Mouse (Mus musculus) forebrain, embryonic 15.5 days (tissue): ENCODE measurements around the gene Plcb1. TPM values are rescaled to one million over a fixed set of nuclear protein-coding genes. Genes with fewer than 3 reads are reported as not detected.
"Not testable (repeated sequence)": the region's sequence is repeated elsewhere in the genome, so short reads cannot be mapped to it uniquely, and the experiment has no call there.

Experiments
- ATAC-seq: fragments of 200-750 bp; cut with Nextera tagmentation; replicated peaks from 2 replicates; pipeline ENCODE4 v1.8.0; 2017; ENCODE audit warnings: mild to moderate bottlenecking, moderate TSS enrichment, moderate library complexity
- H3K27ac ChIP-seq: fragments of 300-500 bp; sonication (generic); replicated peaks from 2 replicates; pipeline ENCODE4 v1.5.1; 2015; ENCODE audit warnings: mild to moderate bottlenecking, inconsistent platforms
- H3K27me3 ChIP-seq: fragments of 300-500 bp; sonication (generic); 2 replicates; pipeline ENCODE4 v1.6.1; 2015; ENCODE audit warnings: inconsistent platforms
- H3K36me3 ChIP-seq: fragments of 300-500 bp; sonication (generic); 2 replicates; pipeline ENCODE4 v1.6.1; 2015; ENCODE audit warnings: mild to moderate bottlenecking, inconsistent platforms
- H3K4me1 ChIP-seq: fragments of 300-500 bp; sonication (generic); 2 replicates; pipeline ENCODE4 v1.6.1; 2015; ENCODE audit warnings: inconsistent platforms
- H3K4me2 ChIP-seq: fragments of 300-500 bp; sonication (generic); replicated peaks from 2 replicates; pipeline ENCODE4 v1.6.1; 2015; ENCODE audit warnings: mild to moderate bottlenecking, inconsistent platforms
- H3K4me3 ChIP-seq: fragments of 300-500 bp; sonication (generic); 2 replicates; pipeline ENCODE4 v1.5.1; 2015; ENCODE audit warnings: mild to moderate bottlenecking, inconsistent platforms
- H3K9ac ChIP-seq: fragments of 300-500 bp; sonication (generic); replicated peaks from 2 replicates; pipeline ENCODE4 v1.6.1; 2015; ENCODE audit warnings: mild to moderate bottlenecking, inconsistent platforms
- H3K9me3 ChIP-seq: fragments of 300-500 bp; sonication (generic); 2 replicates; pipeline ENCODE4 v1.6.1; 2016; ENCODE audit warnings: inconsistent platforms
- WGBS: fragments of 180-500 bp; shearing (Covaris S2); methylation state at CpG from one replicate; pipeline ENCODE4 v1.1.7; 2015; ENCODE audit warnings: mixed read lengths; 5-methylcytosine and 5-hydroxymethylcytosine counted together
- polyA plus RNA-seq: library from polyadenylated mRNA; unstranded; fragments of >200 nt; fragmentation: Nextera tagmentation; extraction: Ambion mirVana; gene quantifications from 2 replicates; pipeline ENCODE4 v1.2.1, GENCODE M21; 2015

Gene Plcb1
- polyA plus RNA-seq, 1 experiment from 2014 or later, result 45.8 TPM

DNA sequence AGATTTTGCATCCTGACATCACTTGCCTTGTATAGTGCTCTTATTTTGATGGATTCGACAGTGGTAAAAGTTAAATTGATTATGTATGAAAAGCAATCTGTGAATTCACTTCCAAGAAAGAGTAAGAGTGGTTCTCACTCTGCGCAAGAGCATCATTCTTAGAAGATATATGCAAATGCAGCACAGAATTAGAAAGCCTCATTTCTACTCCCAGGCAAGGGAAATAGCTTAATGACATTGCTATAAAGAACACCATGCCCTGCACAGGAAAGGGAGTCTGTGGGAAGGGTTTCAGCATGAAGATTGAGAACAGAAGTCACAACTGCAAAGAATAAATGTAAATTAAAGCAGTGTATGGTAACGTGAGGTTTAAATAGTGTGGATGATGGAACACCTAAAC, 530.1 kb downstream of the Plcb1 start:
- H3K36me3 ChIP-seq, result no peaks in the 10 kb centered on the region
- no peaks in the 10 kb centered on the region for H3K4me1 ChIP-seq
- ATAC-seq, result no peak
- H3K27ac ChIP-seq, result no peak overlapping the region
- WGBS, result 87% methylated on average over 3 of the region's 3 CpGs
- H3K27me3 ChIP-seq, result no peaks in the 10 kb centered on the region
- no peak overlapping the region for H3K9ac ChIP-seq
- no peak overlapping the region for H3K4me2 ChIP-seq
- H3K4me3 ChIP-seq, result no peak overlapping the region
- no peaks in the 10 kb centered on the region for H3K9me3 ChIP-seq

DNA sequence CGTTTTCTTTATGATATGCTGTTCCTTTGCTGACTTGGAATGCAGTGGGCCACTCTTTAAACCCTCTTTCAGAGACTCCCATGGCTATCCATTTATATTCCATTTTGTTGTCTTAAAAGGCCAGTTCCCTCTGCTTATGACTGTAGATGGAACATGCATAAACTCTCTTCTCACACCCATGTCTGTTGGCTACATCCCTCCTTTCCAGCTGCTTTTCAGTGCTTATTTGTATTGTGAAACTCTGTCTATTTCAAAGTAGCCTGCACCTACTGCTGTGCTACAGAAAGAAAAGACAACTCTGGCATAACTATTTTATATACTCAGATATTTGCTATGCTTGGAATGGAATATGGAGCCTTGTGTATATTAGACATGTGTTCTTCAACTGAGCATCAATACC, 532.3 kb downstream of the Plcb1 start:
- ATAC-seq, result no peak
- H3K4me1 ChIP-seq, result no peaks in the 10 kb centered on the region
- H3K27me3 ChIP-seq, result no peaks in the 10 kb centered on the region
- H3K27ac ChIP-seq, result no peak overlapping the region
- WGBS, result 97% methylated on average over 1 of the region's 1 CpGs
- H3K9me3 ChIP-seq, result no peaks in the 10 kb centered on the region
- H3K4me2 ChIP-seq, result no peak overlapping the region
- H3K4me3 ChIP-seq, result no peak overlapping the region
- no peak overlapping the region for H3K9ac ChIP-seq
- no peaks in the 10 kb centered on the region for H3K36me3 ChIP-seq

DNA sequence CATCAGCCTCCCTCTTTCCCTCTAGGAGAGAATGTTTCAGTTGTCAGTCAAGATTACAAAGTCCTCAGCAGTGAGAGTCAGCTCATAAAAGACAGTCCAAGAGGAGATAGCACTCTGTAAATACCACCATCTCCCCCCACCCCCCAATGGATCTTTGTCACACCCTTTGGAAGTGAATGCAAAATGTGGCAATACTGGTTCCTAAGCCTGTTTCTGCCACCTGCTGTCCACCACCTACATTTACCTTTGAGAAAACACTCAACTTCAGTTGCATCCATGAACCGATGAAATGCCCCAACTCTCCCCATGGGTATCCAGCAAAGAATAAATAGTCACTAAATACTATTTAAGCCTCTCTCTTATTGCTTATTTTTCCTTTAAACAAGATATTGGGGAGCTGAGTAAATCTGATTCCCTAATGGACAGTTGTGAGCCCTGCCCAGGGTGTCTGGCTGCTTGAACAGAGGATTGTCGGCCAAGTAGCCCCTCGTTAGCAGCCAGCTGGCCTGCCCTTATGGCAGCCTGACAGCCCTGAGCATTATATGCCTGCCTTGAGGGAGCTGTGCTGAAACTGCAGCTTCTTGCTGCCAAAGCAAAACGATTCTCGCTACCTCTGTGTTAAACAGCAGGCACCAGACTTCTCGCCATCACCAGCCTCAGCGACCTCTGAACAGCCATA, 537.5 kb downstream of the Plcb1 start:
- Histone ChIP-seq H3K36me3 (no peaks in the 10 kb centered on the region), H3K9ac (peak overlapping the region; percentile 37; the same call in 1 of the 2 replicates), H3K4me2 (peak overlapping the region; percentile 52), H3K4me3 (peak overlapping the region; percentile 40), H3K4me1 (peaks cover 13% of the 10 kb centered on the region), H3K27me3 (no peaks in the 10 kb centered on the region), H3K9me3 (no peaks in the 10 kb centered on the region), H3K27ac (peak overlapping the region; percentile 78)
- 29% methylated on average over 7 of the region's 7 CpGs for WGBS
- peak; percentile 84 for ATAC-seq

DNA sequence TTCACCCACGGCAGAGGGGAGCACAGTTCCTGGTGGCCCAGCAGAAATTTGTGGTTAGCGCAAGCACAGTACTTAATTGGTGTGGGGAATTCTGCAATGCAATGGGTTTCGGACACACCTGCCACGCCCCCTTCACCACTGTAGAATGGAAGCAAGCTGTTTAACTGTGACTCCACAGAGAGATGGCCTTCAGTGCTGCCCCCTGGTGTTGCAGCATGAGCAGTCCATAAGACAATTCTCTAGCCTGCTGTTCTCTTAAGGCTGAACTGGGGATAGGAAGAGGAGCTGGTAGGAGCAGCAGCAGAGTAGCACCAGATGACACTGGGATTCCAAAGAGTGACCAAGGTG, 538.1 kb downstream of the Plcb1 start:
- H3K9me3 ChIP-seq, result no peaks in the 10 kb centered on the region
- 16% methylated on average over 4 of the region's 4 CpGs for WGBS
- H3K4me3 ChIP-seq, result peak overlapping the region; percentile 40
- peak; percentile 91 for ATAC-seq
- H3K4me2 ChIP-seq, result peak overlapping the region; percentile 52
- H3K27me3 ChIP-seq, result no peaks in the 10 kb centered on the region
- no peaks in the 10 kb centered on the region for H3K36me3 ChIP-seq
- H3K9ac ChIP-seq, result peak overlapping the region; percentile 37; the same call in 1 of the 2 replicates
- peaks cover 13% of the 10 kb centered on the region for H3K4me1 ChIP-seq
- peak overlapping the region; percentile 78 for H3K27ac ChIP-seq

DNA sequence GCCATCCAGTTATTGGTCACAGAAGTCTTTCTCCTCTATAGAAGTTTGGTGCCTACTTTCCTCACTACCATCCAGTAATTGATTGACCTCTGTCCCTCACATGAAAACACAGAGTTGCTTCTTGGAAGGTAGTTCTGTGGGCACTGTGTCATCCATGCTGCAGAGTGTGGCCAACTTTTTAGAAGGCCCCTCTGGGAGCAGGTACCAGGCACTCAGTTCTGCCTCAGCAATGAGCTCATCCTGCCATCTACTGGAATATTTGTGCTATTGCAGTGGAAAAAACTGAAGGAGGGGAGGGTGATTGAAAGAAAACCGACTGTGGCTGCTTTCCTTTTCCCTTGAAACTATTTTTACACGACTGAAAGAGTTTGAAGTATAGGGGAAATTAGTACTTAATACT, 542.9 kb downstream of the Plcb1 start:
- no peak overlapping the region for H3K9ac ChIP-seq
- no peaks in the 10 kb centered on the region for H3K9me3 ChIP-seq
- peaks cover 14% of the 10 kb centered on the region for H3K4me1 ChIP-seq
- H3K4me2 ChIP-seq, result no peak overlapping the region
- ATAC-seq, result peak; percentile 70
- WGBS, result 4% methylated on average over 2 of the region's 2 CpGs
- H3K36me3 ChIP-seq, result no peaks in the 10 kb centered on the region
- no peak overlapping the region for H3K4me3 ChIP-seq
- H3K27ac ChIP-seq, result no peak overlapping the region
- H3K27me3 ChIP-seq, result no peaks in the 10 kb centered on the region; the same call in 1 of the 2 replicates

DNA sequence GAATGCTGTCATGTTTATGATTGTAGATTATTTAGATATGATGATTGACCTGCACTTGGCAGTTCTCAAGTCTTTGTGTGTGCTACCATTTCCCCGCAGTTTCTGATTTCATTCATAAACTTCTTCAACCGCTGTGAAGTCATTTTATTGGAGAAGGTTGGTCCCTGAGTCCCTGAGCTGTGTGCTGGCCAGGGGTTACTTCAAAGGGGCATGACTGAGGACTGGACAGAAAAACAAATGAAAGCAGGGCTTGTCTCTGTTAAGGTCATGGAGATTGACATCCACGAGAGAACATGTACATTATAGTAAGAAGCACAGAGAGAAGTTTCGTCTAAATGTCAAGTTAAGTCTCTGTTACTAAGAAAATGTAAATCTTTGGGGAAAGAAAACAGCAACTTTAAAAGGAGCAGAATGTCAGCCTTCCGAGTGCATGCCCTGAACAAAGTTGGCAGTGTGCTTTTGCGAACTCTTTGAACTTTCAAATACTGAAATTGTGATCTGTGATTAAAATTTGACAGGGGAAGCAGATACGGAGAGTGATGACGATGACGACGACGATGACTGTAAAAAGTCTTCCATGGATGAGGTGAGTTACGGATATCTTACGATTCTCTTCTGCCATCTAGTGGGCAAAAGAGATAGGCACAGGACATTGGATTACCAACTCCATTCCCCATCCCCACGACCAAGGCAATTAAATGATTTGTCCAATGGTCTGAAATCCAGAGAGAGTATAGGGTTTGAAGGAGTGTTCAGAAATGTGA, 544.1 kb downstream of the Plcb1 start:
- Histone ChIP-seq H3K9ac (no peak overlapping the region), H3K27ac (no peak overlapping the region), H3K9me3 (no peaks in the 10 kb centered on the region), H3K27me3 (no peaks in the 10 kb centered on the region; the same call in 1 of the 2 replicates), H3K4me3 (no peak overlapping the region), H3K4me2 (peak overlapping the region; percentile 39), H3K36me3 (no peaks in the 10 kb centered on the region), H3K4me1 (peaks cover 5% of the 10 kb centered on the region; the same call in 1 of the 2 replicates)
- WGBS, result 13% methylated on average over 14 of the region's 14 CpGs
- ATAC-seq, result peak; percentile 76

DNA sequence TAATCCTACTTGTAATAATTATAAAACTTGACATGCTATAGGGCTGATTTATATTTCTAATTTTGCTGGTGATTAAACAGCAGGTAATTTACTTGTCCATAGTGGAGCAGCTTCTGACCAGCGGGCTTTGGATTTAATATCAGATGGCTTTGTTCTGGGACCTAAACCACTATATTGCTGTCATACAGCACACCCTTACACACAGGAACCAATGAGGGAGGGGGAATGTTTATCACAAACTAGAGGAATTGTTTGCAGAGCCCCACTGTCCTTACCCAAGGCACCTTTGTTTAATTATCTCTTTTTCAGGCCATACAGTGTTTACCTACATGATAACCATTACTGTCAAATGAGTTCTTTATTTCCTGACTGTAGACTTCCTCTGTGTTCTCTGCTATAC, 546.0 kb downstream of the Plcb1 start:
- 87% methylated on average over 1 of the region's 1 CpGs for WGBS
- no peak for ATAC-seq
- no peaks in the 10 kb centered on the region for H3K9me3 ChIP-seq

DNA sequence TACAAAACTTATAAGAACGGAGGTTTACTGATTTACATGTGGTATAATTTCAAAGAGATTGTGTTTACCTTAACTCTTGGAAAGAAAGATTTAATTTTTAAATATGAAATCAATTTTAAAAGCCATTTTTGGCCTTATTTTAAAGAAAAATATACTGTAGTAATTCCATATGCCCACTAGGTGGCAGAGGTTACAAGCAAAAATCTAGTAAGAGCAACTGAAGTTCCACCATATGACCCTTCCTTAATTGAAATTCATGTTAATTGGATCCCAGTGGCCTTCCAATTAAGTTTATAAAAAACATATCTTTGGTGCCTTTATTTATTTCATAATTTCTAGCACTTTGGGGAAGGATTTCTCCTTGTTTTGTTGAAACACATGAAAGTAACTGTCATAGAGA, 570.4 kb downstream of the Plcb1 start:
- Histone ChIP-seq H3K4me2 (no peak overlapping the region), H3K4me1 (no peaks in the 10 kb centered on the region), H3K36me3 (no peaks in the 10 kb centered on the region), H3K4me3 (no peak overlapping the region), H3K27ac (no peak overlapping the region), H3K27me3 (no peaks in the 10 kb centered on the region), H3K9me3 (no peaks in the 10 kb centered on the region), H3K9ac (no peak overlapping the region)
- 30% methylated on average over 1 of the region's 1 CpGs for WGBS
- ATAC-seq, result no peak

More for the DNA sequence above, 546.0 kb downstream of the Plcb1 start:
- Histone ChIP-seq H3K27ac (no peak overlapping the region), H3K9ac (no peak overlapping the region), H3K4me3 (no peak overlapping the region), H3K4me1 (peaks cover 5% of the 10 kb centered on the region; the same call in 1 of the 2 replicates), H3K4me2 (no peak overlapping the region), H3K27me3 (no peaks in the 10 kb centered on the region; the same call in 1 of the 2 replicates), H3K36me3 (no peaks in the 10 kb centered on the region)

DNA sequence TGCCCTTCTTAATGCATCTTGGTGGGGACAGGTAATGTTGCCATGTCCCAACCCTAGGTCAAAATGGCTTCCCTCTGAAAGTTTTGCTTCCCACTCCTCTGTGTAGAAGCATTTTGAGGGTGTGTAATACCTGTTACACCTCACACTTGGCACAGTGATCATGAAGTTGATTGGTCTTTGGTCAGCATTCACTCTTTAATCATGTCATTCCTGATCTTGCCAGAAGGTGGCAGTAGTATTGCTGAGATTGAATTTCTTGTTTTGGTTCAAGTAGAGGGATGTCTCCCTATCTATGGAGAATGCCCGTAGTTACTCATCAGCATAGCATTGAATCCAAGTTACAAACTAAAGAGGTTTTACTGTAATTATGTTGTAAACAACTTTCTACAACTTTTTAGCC, 575.9 kb downstream of the Plcb1 start:
- no peaks in the 10 kb centered on the region for H3K4me1 ChIP-seq
- H3K27me3 ChIP-seq, result no peaks in the 10 kb centered on the region
- no peak overlapping the region for H3K9ac ChIP-seq
- ATAC-seq, result peak; percentile 51; the same call in 1 of the 2 replicates
- no peak overlapping the region for H3K27ac ChIP-seq
- no peaks in the 10 kb centered on the region for H3K9me3 ChIP-seq
- H3K36me3 ChIP-seq, result no peaks in the 10 kb centered on the region
- H3K4me2 ChIP-seq, result no peak overlapping the region
- 13% methylated on average over 1 of the region's 1 CpGs for WGBS
- H3K4me3 ChIP-seq, result no peak overlapping the region

DNA sequence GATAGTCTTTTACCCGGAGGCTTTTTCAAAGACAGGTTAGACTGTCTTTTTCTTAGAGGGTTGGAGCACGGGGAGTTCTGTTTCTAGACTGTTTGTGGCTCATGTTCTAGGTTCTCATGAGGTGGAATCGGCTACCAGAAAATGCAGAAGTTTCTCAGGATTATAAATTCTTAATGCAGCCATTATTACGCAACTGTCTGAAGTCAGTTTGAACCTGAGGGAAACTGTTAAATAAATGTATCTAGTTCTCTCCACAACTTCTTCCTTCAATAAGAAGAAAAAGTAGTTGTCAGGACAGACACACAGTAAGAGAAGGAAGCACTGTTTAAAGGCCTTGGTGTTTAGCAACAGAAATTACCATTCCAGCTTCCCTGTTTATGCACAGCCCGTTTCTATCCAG, 577.1 kb downstream of the Plcb1 start:
- H3K4me1 ChIP-seq, result no peaks in the 10 kb centered on the region
- 94% methylated on average over 5 of the region's 5 CpGs for WGBS
- no peak overlapping the region for H3K9ac ChIP-seq
- no peaks in the 10 kb centered on the region for H3K9me3 ChIP-seq
- H3K27ac ChIP-seq, result no peak overlapping the region
- H3K27me3 ChIP-seq, result no peaks in the 10 kb centered on the region
- no peak overlapping the region for H3K4me2 ChIP-seq
- no peak overlapping the region for H3K4me3 ChIP-seq
- ATAC-seq, result no peak
- no peaks in the 10 kb centered on the region for H3K36me3 ChIP-seq

DNA sequence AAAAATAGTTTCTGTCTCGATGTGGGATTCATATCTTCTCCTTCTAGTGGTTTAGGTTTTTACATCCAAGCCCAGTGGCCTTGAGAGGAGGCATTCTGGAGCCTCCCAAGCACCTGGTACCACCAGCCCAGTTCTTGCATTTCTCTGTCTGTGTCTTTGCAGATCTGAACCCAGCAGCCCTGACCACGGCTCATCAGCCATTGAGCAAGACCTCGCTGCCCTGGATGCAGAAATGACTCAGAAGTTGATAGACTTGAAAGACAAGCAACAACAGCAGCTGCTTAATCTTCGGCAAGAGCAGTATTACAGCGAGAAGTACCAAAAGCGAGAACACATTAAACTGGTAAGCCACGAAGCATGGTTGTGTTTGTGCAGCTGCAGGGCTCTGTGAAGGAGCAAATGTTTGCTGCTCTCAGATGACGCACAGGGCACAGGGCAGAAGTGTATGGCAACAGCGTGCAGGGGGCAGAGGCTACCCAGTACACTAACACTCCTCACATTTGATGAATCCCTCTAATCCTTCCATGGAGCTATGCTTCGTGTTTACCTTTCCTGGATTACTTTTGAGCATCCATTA, 584.5 kb downstream of the Plcb1 start:
- Histone ChIP-seq H3K9ac (no peak overlapping the region), H3K36me3 (no peaks in the 10 kb centered on the region; the same call in 1 of the 2 replicates), H3K4me3 (no peak overlapping the region), H3K27ac (no peak overlapping the region), H3K4me2 (no peak overlapping the region), H3K4me1 (no peaks in the 10 kb centered on the region), H3K9me3 (no peaks in the 10 kb centered on the region), H3K27me3 (no peaks in the 10 kb centered on the region)
- WGBS, result 77% methylated on average over 10 of the region's 10 CpGs
- ATAC-seq, result no peak

DNA sequence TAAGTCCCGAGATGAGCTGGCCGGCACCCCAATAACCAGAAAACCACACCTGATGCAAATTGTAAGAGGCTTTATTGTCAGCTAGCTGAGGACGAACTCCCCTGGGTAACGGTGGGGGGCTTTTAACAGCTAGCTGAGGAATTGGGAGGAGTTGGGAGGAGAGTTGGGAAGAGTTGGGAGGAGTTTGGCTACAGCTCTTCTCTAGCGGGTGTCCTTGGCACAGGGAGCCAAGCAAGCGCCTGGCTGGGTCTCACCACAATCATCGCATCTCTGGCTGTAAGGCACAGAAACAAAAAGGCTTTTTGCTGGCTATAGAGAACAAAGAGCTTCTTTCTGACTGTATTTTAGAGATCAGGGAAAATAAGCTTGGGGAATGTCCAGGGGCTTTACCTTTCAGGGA, 594.9 kb downstream of the Plcb1 start:
- not testable (repeated sequence) for H3K4me3 ChIP-seq, ATAC-seq, H3K4me2 ChIP-seq, H3K27ac ChIP-seq, H3K9me3 ChIP-seq, H3K4me1 ChIP-seq, H3K9ac ChIP-seq, H3K36me3 ChIP-seq, H3K27me3 ChIP-seq
- 17% methylated on average over 7 of the region's 7 CpGs for WGBS
